21 mouse cellular contexts compared by ENCODE assay signal in the genomic region with DNA sequence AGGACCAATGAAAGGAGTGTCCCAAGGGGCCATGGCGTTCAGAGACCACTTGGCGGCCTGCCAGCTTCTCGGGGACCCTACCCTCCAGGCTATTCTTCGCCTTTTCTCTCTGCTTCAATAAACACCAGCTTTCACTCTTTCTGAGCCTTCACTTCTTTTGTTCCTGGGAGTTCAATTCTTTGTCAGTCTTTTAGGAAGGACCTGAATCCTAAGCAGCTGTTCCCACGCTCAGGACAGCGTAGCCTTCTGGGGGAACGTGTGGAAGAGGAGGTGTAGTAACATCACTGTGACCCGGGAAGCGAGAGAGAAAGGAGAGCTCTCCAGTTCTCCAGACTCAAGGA.
DNase-seq lines count a peak whose midpoint lies in the region; ATAC-seq and TF ChIP-seq lines count a peak whose summit lies in the region.
"Had no signal": no experiment of that assay in that cellular context is flagged by ENCODE, and none has a peak within 500 bp of the region (broad histone marks: within the 10 kb centered on the region; RNA-seq: fewer than 3 reads in every experiment).

No protein-coding gene starts in this region.

- no peaks in the 10 kb centered on the region for H3K27me3 ChIP-seq in forebrain, embryonic 10.5 days (ENCODE audit: poor library complexity, severe bottlenecking)
- H3K27me3 ChIP-seq in forebrain, postnatal 0 days (ENCODE audit: insufficient read depth, low read length), result no peaks in the 10 kb centered on the region
- no peaks in the 10 kb centered on the region for H3K27me3 ChIP-seq in forebrain, embryonic 12.5 days
- no peaks in the 10 kb centered on the region for H3K27me3 ChIP-seq in hindbrain, embryonic 14.5 days (ENCODE audit: control insufficient read depth, insufficient read depth, low read length)
- H3K27me3 ChIP-seq in neural tube, embryonic 13.5 days, result no peaks in the 10 kb centered on the region
- H3K27me3 ChIP-seq: heart, embryonic 12.5 days; Patski had no signal

- intact Hi-C loops in left cerebral cortex, postnatal 25 days (cut with DNase I), result no loop called here

- H3K4me3 ChIP-seq in forebrain, embryonic 10.5 days, result no peak overlapping the region
- no peak overlapping the region for H3K4me3 ChIP-seq in forebrain, postnatal 0 days (ENCODE audit: low read depth, low read length)
- H3K4me3 ChIP-seq in forebrain, embryonic 12.5 days (replicated peaks), result no peak overlapping the region
- H3K4me3 ChIP-seq in hindbrain, embryonic 14.5 days (replicated peaks; ENCODE audit: low read length), result no peak overlapping the region
- H3K4me3 ChIP-seq in neural tube, embryonic 13.5 days, result no peak overlapping the region
- H3K4me3 ChIP-seq: heart, embryonic 12.5 days had no signal

- peaks cover 5% of the 10 kb centered on the region for H3K9me3 ChIP-seq in forebrain, embryonic 10.5 days
- no peaks in the 10 kb centered on the region for H3K9me3 ChIP-seq in forebrain, postnatal 0 days (ENCODE audit: low read length)
- H3K9me3 ChIP-seq in forebrain, embryonic 12.5 days, result peaks cover 7% of the 10 kb centered on the region; the same call in 1 of the 2 replicates
- H3K9me3 ChIP-seq in hindbrain, embryonic 14.5 days (ENCODE audit: control insufficient read depth, low read length), result no peaks in the 10 kb centered on the region
- no peaks in the 10 kb centered on the region for H3K9me3 ChIP-seq in neural tube, embryonic 13.5 days

- no peak overlapping the region for H3K4me2 ChIP-seq in forebrain, postnatal 0 days (ENCODE audit: low read depth)
- H3K4me2 ChIP-seq in forebrain, embryonic 12.5 days, result no peak overlapping the region; the same call in 1 of the 2 replicates
- H3K4me2 ChIP-seq in hindbrain, embryonic 14.5 days (replicated peaks), result no peak overlapping the region
- H3K4me2 ChIP-seq in neural tube, embryonic 13.5 days, result no peak overlapping the region
- H3K4me2 ChIP-seq: heart, embryonic 12.5 days; liver, embryonic 11.5 days; lung, embryonic 14.5 days had no signal

- peak overlapping the region; percentile 76 for H3K27ac ChIP-seq in forebrain, embryonic 10.5 days
- no peak overlapping the region for H3K27ac ChIP-seq in forebrain, postnatal 0 days (ENCODE audit: low read depth, low read length)
- H3K27ac ChIP-seq in forebrain, embryonic 12.5 days, result peak overlapping the region; percentile 77
- peak overlapping the region; percentile 60; the same call in 1 of the 2 replicates for H3K27ac ChIP-seq in hindbrain, embryonic 14.5 days
- H3K27ac ChIP-seq in neural tube, embryonic 13.5 days (replicated peaks), result peak overlapping the region; percentile 57

- H3K9ac ChIP-seq in forebrain, postnatal 0 days, result no peak overlapping the region
- no peak overlapping the region for H3K9ac ChIP-seq in forebrain, embryonic 12.5 days
- no peak overlapping the region for H3K9ac ChIP-seq in hindbrain, embryonic 14.5 days
- H3K9ac ChIP-seq in neural tube, embryonic 13.5 days, result no peak overlapping the region
- H3K9ac ChIP-seq: heart, embryonic 12.5 days; lung, embryonic 14.5 days had no signal

- no peaks in the 10 kb centered on the region for H3K36me3 ChIP-seq in forebrain, embryonic 10.5 days (replicated peaks)
- H3K36me3 ChIP-seq in forebrain, postnatal 0 days (ENCODE audit: insufficient read depth), result no peaks in the 10 kb centered on the region
- no peaks in the 10 kb centered on the region for H3K36me3 ChIP-seq in forebrain, embryonic 12.5 days (replicated peaks)
- H3K36me3 ChIP-seq in hindbrain, embryonic 14.5 days (replicated peaks; ENCODE audit: control insufficient read depth, insufficient read depth), result no peaks in the 10 kb centered on the region
- H3K36me3 ChIP-seq in neural tube, embryonic 13.5 days, result no peaks in the 10 kb centered on the region
- H3K36me3 ChIP-seq: heart, embryonic 12.5 days had no signal

- ATAC-seq in forebrain, postnatal 0 days, result no peak; the same call in 1 of the 2 replicates
- ATAC-seq in forebrain, embryonic 12.5 days (ENCODE audit: low FRiP score), result peak; percentile 77
- peak; percentile 32; the same call in 1 of the 2 replicates for ATAC-seq in hindbrain, embryonic 14.5 days (ENCODE audit: low FRiP score)
- peak; percentile 64 for ATAC-seq in neural tube, embryonic 13.5 days (ENCODE audit: low read depth)
- no peak for ATAC-seq in erythroid progenitor cell, adult 5-6 weeks (replicated peaks; ENCODE audit: low FRiP score, poor library complexity, severe bottlenecking)
- ATAC-seq: Patski had no signal

- WGBS in forebrain, embryonic 10.5 days, result 54% methylated on average over 9 of the region's 9 CpGs
- 17% methylated on average over 9 of the region's 9 CpGs for WGBS in forebrain, postnatal 0 days
- 20% methylated on average over 9 of the region's 9 CpGs for WGBS in forebrain, embryonic 12.5 days
- WGBS in hindbrain, embryonic 14.5 days, result 26% methylated on average over 9 of the region's 9 CpGs
- WGBS in neural tube, embryonic 13.5 days, result 35% methylated on average over 9 of the region's 9 CpGs

- peaks cover 26% of the 10 kb centered on the region for H3K4me1 ChIP-seq in forebrain, embryonic 10.5 days
- peaks cover 13% of the 10 kb centered on the region; the same call in 1 of the 2 replicates for H3K4me1 ChIP-seq in forebrain, postnatal 0 days (ENCODE audit: insufficient read depth)
- H3K4me1 ChIP-seq in forebrain, embryonic 12.5 days, result peaks cover 21% of the 10 kb centered on the region
- peaks cover 11% of the 10 kb centered on the region; the same call in 1 of the 2 replicates for H3K4me1 ChIP-seq in hindbrain, embryonic 14.5 days (replicated peaks; ENCODE audit: control insufficient read depth, insufficient read depth, low read length)
- H3K4me1 ChIP-seq in neural tube, embryonic 13.5 days (replicated peaks), result peaks cover 24% of the 10 kb centered on the region
- H3K4me1 ChIP-seq: heart, embryonic 12.5 days had no signal

- DNase-seq in forebrain, embryonic 10.5 days (ENCODE audit: extremely low spot score, low spot score), result peak; percentile 29
- DNase-seq in forebrain, postnatal 0 days, result no peak
- DNase-seq in hindbrain, embryonic 14.5 days (ENCODE audit: low spot score), result no peak
- no peak for DNase-seq in spleen, postnatal 4 days (ENCODE audit: low spot score in 2 of 2)
- no peak for DNase-seq in left cerebral cortex, postnatal 25 days (ENCODE audit: low spot score in 2 of 2)
- DNase-seq: adrenal gland, postnatal 36 days; cerebellum, postnatal 36 days; gastrocnemius, postnatal 36 days; heart, postnatal 4 days; kidney, adult 18-20 months; kidney, postnatal 36 days; left cerebral cortex, postnatal 4 days; lung, embryonic 14.5 days; spleen, adult 18-20 months; thymus, postnatal 4 days had no signal

- no peak for TF ChIP-seq CTCF in forebrain, postnatal 0 days (IDR thresholded peaks at IDR 0.05; ENCODE audit: low read depth)

Comparison
In these comparisons a context has a peak if more than half of its experiments do, and no peak if none do; other contexts are left out.
1. ATAC-seq: peak in forebrain, embryonic 12.5 days (single experiment), hindbrain, embryonic 14.5 days (single experiment) and neural tube, embryonic 13.5 days (single experiment); none in forebrain, postnatal 0 days (single experiment) and erythroid progenitor cell, adult 5-6 weeks (single experiment).